Mouse (Mus musculus) bone marrow, adult 2 months (tissue): ENCODE measurements around the gene Pigl. TPM values are rescaled to one million over a fixed set of nuclear protein-coding genes. Genes with fewer than 3 reads are reported as not detected.
A peak's percentile ranks its signal among the peaks of the same experiment; 100 is the strongest.

Experiments
- H3K27ac ChIP-seq: fragments of 200-500 bp; 2 replicates; pipeline ENCODE4 v1.5.1; 2012; ENCODE audit warnings: low read depth, mild to moderate bottlenecking, control low read depth, inconsistent platforms, low read length; ENCODE audit not compliant: control insufficient read depth, poor library complexity, insufficient read depth
- H3K4me1 ChIP-seq: fragments of 200-500 bp; 2 replicates; pipeline ENCODE4 v1.6.1; 2011; ENCODE audit warnings: low read length; ENCODE audit not compliant: control insufficient read depth, insufficient read depth
- H3K4me3 ChIP-seq: fragments of 200-500 bp; replicated peaks from 2 replicates; pipeline ENCODE3; 2011; ENCODE audit warnings: mild to moderate bottlenecking, low read depth, low read length, control low read depth; ENCODE audit not compliant: control insufficient read depth
- CTCF ChIP-seq: fragments of 200-500 bp; IDR thresholded peaks from 2 replicates; pipeline ENCODE4 v1.5.1; 2011; ENCODE audit warnings: low read length, control low read depth; ENCODE audit not compliant: control insufficient read depth, insufficient read depth
- POLR2A ChIP-seq: fragments of 200-500 bp; IDR thresholded peaks from 2 replicates; pipeline ENCODE4 v1.6.1; 2011; ENCODE audit warnings: low read depth, mild to moderate bottlenecking, control low read depth, low read length, borderline replicate concordance; ENCODE audit not compliant: control insufficient read depth
- WGBS: fragments of 180-500 bp; shearing (Covaris S2); methylation state at CpG from one replicate; pipeline ENCODE4 v1.1.7; 2018; 5-methylcytosine and 5-hydroxymethylcytosine counted together
- polyA plus RNA-seq: library from polyadenylated mRNA; stranded (reverse); fragments of >200 nt; gene quantifications from 2 replicates; pipeline ENCODE4 v1.2.4, GENCODE M21; 2011; ENCODE audit warnings: low replicate concordance; ENCODE audit not compliant: missing spikeins, insufficient read depth, insufficient read length

Gene Pigl
- polyA plus RNA-seq, 1 experiment: 5.3 TPM

- no peak overlapping the region for H3K27ac ChIP-seq
- H3K4me1 ChIP-seq: no peaks in the 10 kb centered on the region
- no peak overlapping the region for H3K4me3 ChIP-seq
- WGBS: 89% methylated on average over 9 of the region's 9 CpGs
- no peak for TF ChIP-seq POLR2A
- TF ChIP-seq CTCF: no peak
Observed at GRCm38 (mm10) chr11:62440670-62441315, 17.5 kb upstream of the Pigl start.

GRCm38 (mm10) chr11:62445799-62446198, 12.5 kb upstream of the Pigl start:
- 82% methylated on average over 3 of the region's 3 CpGs for WGBS
- Histone ChIP-seq H3K4me1 (no peaks in the 10 kb centered on the region), H3K27ac (no peak overlapping the region), H3K4me3 (no peak overlapping the region)
- no peak for TF ChIP-seq CTCF
- no peak for TF ChIP-seq POLR2A

GRCm38 (mm10) chr11:62448971-62449370, 9.3 kb upstream of the Pigl start:
- TF ChIP-seq POLR2A: no peak
- no peak for TF ChIP-seq CTCF
- H3K27ac ChIP-seq: no peak overlapping the region
- H3K4me1 ChIP-seq: no peaks in the 10 kb centered on the region
- WGBS: 80% methylated on average over 6 of the region's 6 CpGs
- H3K4me3 ChIP-seq: no peak overlapping the region

- WGBS: 27% methylated on average over 1 of the region's 1 CpGs
- no peaks in the 10 kb centered on the region; the same call in 1 of the 2 replicates for H3K4me1 ChIP-seq
- H3K4me3 ChIP-seq: no peak overlapping the region
- TF ChIP-seq POLR2A: no peak
- no peak for TF ChIP-seq CTCF
- no peak overlapping the region for H3K27ac ChIP-seq
Observed at GRCm38 (mm10) chr11:62455193-62455592, 3.1 kb upstream of the Pigl start.

- no peaks in the 10 kb centered on the region; the same call in 1 of the 2 replicates for H3K4me1 ChIP-seq
- no peak overlapping the region for H3K27ac ChIP-seq
- TF ChIP-seq CTCF: no peak
- no peak for TF ChIP-seq POLR2A
- WGBS: 2% methylated on average over 3 of the region's 3 CpGs
- peak overlapping the region; percentile 65 for H3K4me3 ChIP-seq
Observed at GRCm38 (mm10) chr11:62456021-62456482, 2.2 kb upstream of the Pigl start.

GRCm38 (mm10) chr11:62456483-62457172, 1.6 kb upstream of the Pigl start:
- WGBS: under 1% methylated on average over 42 of the region's 42 CpGs
- Histone ChIP-seq H3K4me1 (no peaks in the 10 kb centered on the region; the same call in 1 of the 2 replicates), H3K4me3 (peak overlapping the region; percentile 78), H3K27ac (peak overlapping the region; percentile 100)
- TF ChIP-seq POLR2A (no peak), CTCF (no peak)

GRCm38 (mm10) chr11:62457241-62457890, 894 bp upstream of the Pigl start:
- Histone ChIP-seq H3K27ac (peak overlapping the region; percentile 100), H3K4me3 (peak overlapping the region; percentile 78), H3K4me1 (no peaks in the 10 kb centered on the region; the same call in 1 of the 2 replicates)
- peak; percentile 98 for TF ChIP-seq POLR2A
- TF ChIP-seq CTCF: no peak
- under 1% methylated on average over 73 of the region's 73 CpGs for WGBS

- Histone ChIP-seq H3K27ac (peak overlapping the region; percentile 100), H3K4me1 (no peaks in the 10 kb centered on the region; the same call in 1 of the 2 replicates), H3K4me3 (peak overlapping the region; percentile 78)
- WGBS: under 1% methylated on average over 18 of the region's 18 CpGs
- TF ChIP-seq POLR2A: no peak
- TF ChIP-seq CTCF: no peak
Observed at GRCm38 (mm10) chr11:62457891-62458270, 379 bp upstream of the Pigl start.
